14 mouse cellular contexts compared by ENCODE assay signal in the genomic region with DNA sequence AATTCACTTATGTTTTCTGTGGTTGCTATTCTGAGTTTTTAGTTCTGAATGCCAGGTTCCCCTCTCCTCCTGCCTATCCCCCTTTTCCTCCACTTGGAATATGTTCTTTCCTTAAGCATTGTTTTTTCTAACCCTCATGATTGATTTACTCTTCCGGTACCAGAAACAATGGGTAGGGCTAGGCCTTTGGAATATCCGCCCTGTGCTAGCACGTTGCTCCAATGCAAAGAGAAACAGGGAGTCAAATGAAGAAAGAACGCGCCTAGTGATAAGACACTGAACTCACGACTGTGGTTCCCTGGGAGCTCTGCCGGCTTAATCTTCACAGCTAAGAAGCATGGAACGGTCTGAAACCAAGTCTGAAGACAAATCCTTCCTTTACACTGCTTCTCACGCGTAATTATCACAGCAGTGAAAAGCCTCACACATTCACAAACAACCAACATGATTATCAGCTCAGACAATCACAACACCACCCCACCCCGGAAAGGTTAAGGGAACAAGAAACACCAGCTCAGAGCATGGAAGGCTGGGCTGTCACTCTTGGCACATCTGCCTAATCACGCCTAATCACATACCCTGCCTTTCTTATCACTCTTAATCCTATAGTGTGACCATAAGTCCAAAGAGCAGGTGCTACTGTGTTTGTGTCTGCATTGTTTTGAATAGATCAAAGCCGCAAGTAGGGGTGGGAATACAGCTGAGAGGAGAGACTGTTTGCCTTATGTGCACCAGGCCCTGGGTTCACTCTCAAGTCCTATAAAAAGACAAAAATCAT.
DNase-seq lines count a peak whose midpoint lies in the region; ATAC-seq and TF ChIP-seq lines count a peak whose summit lies in the region.
"Had no signal": no experiment of that assay in that cellular context is flagged by ENCODE, and none has a peak within 500 bp of the region (broad histone marks: within the 10 kb centered on the region; RNA-seq: fewer than 3 reads in every experiment).

No protein-coding gene starts in this region.

- 0 out of 2 replicates have a peak, but pooled peaks cover 3% of the 10 kb centered on the region for H3K9me3 ChIP-seq in kidney, embryonic 15.5 days (replicated peaks)
- H3K9me3 ChIP-seq: liver, embryonic 15.5 days had no signal

- H3K9ac ChIP-seq in kidney, embryonic 15.5 days, result no peak overlapping the region
- H3K9ac ChIP-seq: liver, embryonic 15.5 days had no signal

- DNase-seq in gastrocnemius, adult 2 months, result no peak
- DNase-seq in gastrocnemius, postnatal 14 days, result no peak
- DNase-seq in kidney, postnatal 14 days, result no peak
- DNase-seq in retina, postnatal 1 day, result peak; percentile 50
- DNase-seq in retina, embryonic 14.5 days (ENCODE audit: low spot score), result no peak
- DNase-seq in cerebellum, adult 18-20 months, result no peak
- no peak for DNase-seq in right cerebral cortex, postnatal 25 days
- DNase-seq: B cell, adult 2 months; cerebellum, adult 11-12 months; kidney, postnatal 10 days; thymus, postnatal 25 days had no signal

- intact Hi-C loops in gastrocnemius, adult 2 months (cut with DNase I), result no loop called here
- intact Hi-C loops in gastrocnemius, postnatal 14 days (cut with DNase I; ENCODE audit: low total_unique reads), result no loop called here

- 67% methylated on average over 13 of the region's 13 CpGs for WGBS in kidney, embryonic 15.5 days

- H3K4me1 ChIP-seq in kidney, embryonic 15.5 days, result peaks cover 14% of the 10 kb centered on the region
- H3K4me1 ChIP-seq: liver, embryonic 15.5 days had no signal

- no peaks in the 10 kb centered on the region for H3K27me3 ChIP-seq in kidney, embryonic 15.5 days
- H3K27me3 ChIP-seq: liver, embryonic 15.5 days had no signal

- no peaks in the 10 kb centered on the region for H3K36me3 ChIP-seq in kidney, embryonic 15.5 days
- H3K36me3 ChIP-seq: hindbrain, embryonic 10.5 days; liver, embryonic 15.5 days had no signal

- H3K4me3 ChIP-seq in gastrocnemius, adult 2 months, result no peak overlapping the region
- no peak overlapping the region for H3K4me3 ChIP-seq in kidney, embryonic 15.5 days (replicated peaks)
- H3K4me3 ChIP-seq: hindbrain, embryonic 10.5 days; liver, embryonic 15.5 days had no signal

- no peak for ATAC-seq in kidney, embryonic 15.5 days (replicated peaks; ENCODE audit: low FRiP score)

- peak overlapping the region; percentile 38 for H3K27ac ChIP-seq in gastrocnemius, adult 2 months
- peak overlapping the region; percentile 54 for H3K27ac ChIP-seq in kidney, embryonic 15.5 days
- H3K27ac ChIP-seq: hindbrain, embryonic 10.5 days; liver, embryonic 15.5 days had no signal

- TF ChIP-seq CTCF in gastrocnemius, adult 2 months (IDR thresholded peaks at IDR 0.05), result no peak

- H3K4me2 ChIP-seq in kidney, embryonic 15.5 days, result no peak overlapping the region
- H3K4me2 ChIP-seq: liver, embryonic 15.5 days had no signal
